In the genomic region with DNA sequence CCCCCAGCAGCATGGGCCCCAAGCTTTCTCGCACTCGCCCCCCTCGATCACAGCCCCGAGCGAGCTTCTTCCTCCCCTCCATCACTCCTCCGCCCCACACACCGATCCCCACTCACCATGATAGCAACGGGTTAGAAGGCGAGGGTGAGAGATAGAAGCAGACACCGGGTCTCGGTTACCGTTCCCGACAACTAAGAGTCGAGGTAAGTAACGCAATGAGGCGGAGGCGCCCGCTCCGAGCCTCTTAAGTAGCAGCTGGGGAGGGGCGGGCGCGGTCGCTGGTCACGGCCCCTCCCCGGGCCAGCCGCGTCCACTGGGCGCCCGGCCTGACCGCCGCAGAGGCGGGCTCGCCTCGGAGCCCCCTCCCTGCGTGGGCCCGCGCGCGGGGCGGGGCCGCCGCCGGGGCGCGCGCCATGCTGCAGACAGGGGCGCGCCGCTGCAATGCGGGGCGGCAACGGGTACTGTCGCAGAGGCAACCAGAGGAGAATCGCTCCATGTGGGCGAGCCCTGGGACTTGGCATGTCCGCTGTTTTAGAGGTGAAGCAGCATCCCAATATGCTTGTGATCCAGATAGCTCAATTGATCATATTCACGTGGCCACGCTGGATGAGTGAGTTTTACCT, we compare ENCODE assay signal across 8 mouse cellular contexts. TPM values are rescaled to one million over a fixed set of nuclear protein-coding genes. Genes with fewer than 3 reads are reported as not detected.
DNase-seq lines count a peak whose midpoint lies in the region; ATAC-seq and TF ChIP-seq lines count a peak whose summit lies in the region.

Gene Tuba1b (minus strand): TSS at position 349 of the 623 bp plus-strand sequence.

- H3K4me2 ChIP-seq in CH12.LX (ENCODE audit: insufficient read depth, low read depth, poor library complexity, severe bottlenecking), result peak within 1 kb of the TSS; percentile 91
- H3K4me2 ChIP-seq in forebrain, embryonic 11.5 days (ENCODE audit: low read depth, low read length, severe bottlenecking), result peak within 1 kb of the TSS; percentile 98
- H3K4me2 ChIP-seq in heart, embryonic 15.5 days, result peak within 1 kb of the TSS; percentile 93
- peak within 1 kb of the TSS; percentile 94 for H3K4me2 ChIP-seq in liver, embryonic 13.5 days
- H3K4me2 ChIP-seq in stomach, embryonic 14.5 days (replicated peaks; ENCODE audit: low read depth, low read length), result peak within 1 kb of the TSS; percentile 99

- no peak for TF ChIP-seq RAD21 in CH12.LX (IDR thresholded peaks at IDR 0.05; ENCODE audit: low read depth, low read length)

- H3K9me3 ChIP-seq in CH12.LX (replicated peaks; ENCODE audit: low read length), result no peaks in the 10 kb centered on the region
- H3K9me3 ChIP-seq in forebrain, embryonic 11.5 days (ENCODE audit: control insufficient read depth, low read length), result no peaks in the 10 kb centered on the region
- no peaks in the 10 kb centered on the region for H3K9me3 ChIP-seq in heart, embryonic 15.5 days (replicated peaks)
- H3K9me3 ChIP-seq in liver, embryonic 13.5 days (replicated peaks), result no peaks in the 10 kb centered on the region
- no peaks in the 10 kb centered on the region for H3K9me3 ChIP-seq in stomach, embryonic 14.5 days (ENCODE audit: control insufficient read depth, low read depth, low read length)

- peaks cover 10% of the 10 kb centered on the region for H3K79me2 ChIP-seq in CH12.LX (replicated peaks; ENCODE audit: control insufficient read depth, extremely low read depth, insufficient read depth, poor library complexity, severe bottlenecking)

- DNase-seq in CH12.LX (ENCODE audit: extremely low read depth), result peak; percentile 93
- DNase-seq in c-Kit-positive CD71-negative TER-119-negative erythroid progenitor cells, embryonic 14.5 days (ENCODE audit: low read depth), result peak; percentile 81
- DNase-seq in forebrain, embryonic 11.5 days (ENCODE audit: low spot score), result peak; percentile 95
- peak; percentile 92 to 96 for DNase-seq in kidney, postnatal 25 days
- peak; percentile 88 for DNase-seq in liver, embryonic 13.5 days
- peak; percentile 85 to 86 for DNase-seq in natural killer cell, adult 2 months (ENCODE audit: low spot score in 2 of 2)

- peaks cover 15 to 35% of the 10 kb centered on the region in 2 experiments for H3K36me3 ChIP-seq in CH12.LX (replicated peaks in 1 of 2; ENCODE audit: control insufficient read depth in 1 of 2, insufficient read depth in 1 of 2, low read length in 1 of 2)
- no peaks in the 10 kb centered on the region; the same call in 1 of the 2 replicates for H3K36me3 ChIP-seq in forebrain, embryonic 11.5 days (ENCODE audit: control insufficient read depth, insufficient read depth, low read length)
- H3K36me3 ChIP-seq in heart, embryonic 15.5 days, result peaks cover 6% of the 10 kb centered on the region
- H3K36me3 ChIP-seq in liver, embryonic 13.5 days, result peaks cover 23% of the 10 kb centered on the region
- peaks cover 9% of the 10 kb centered on the region for H3K36me3 ChIP-seq in stomach, embryonic 14.5 days (ENCODE audit: control insufficient read depth, insufficient read depth, low read length)

- under 1% methylated on average over 41 of the region's 58 CpGs for WGBS in forebrain, embryonic 11.5 days
- 0% methylated on average over 56 of the region's 58 CpGs for WGBS in heart, embryonic 15.5 days
- 0% methylated on average over 38 of the region's 58 CpGs for WGBS in liver, embryonic 13.5 days (ENCODE audit: insufficient replicate concordance)
- WGBS in stomach, embryonic 14.5 days, result under 1% methylated on average over 55 of the region's 58 CpGs

- H3K27ac ChIP-seq in CH12.LX (ENCODE audit: insufficient read depth, low read depth), result peak within 1 kb of the TSS; percentile 69
- H3K27ac ChIP-seq in forebrain, embryonic 11.5 days (ENCODE audit: low read depth, low read length), result peak within 1 kb of the TSS; percentile 96
- H3K27ac ChIP-seq in heart, embryonic 15.5 days, result peak within 1 kb of the TSS; percentile 100
- peak within 1 kb of the TSS; percentile 98 for H3K27ac ChIP-seq in liver, embryonic 13.5 days
- peak within 1 kb of the TSS; percentile 97 for H3K27ac ChIP-seq in stomach, embryonic 14.5 days (ENCODE audit: low read length)

- dilution Hi-C loops in CH12.LX (cut with MboI; ENCODE audit: extremely low pct_ligation_motif_present, extremely low pct_unique_long_range_greater_than_20kb, low sequenced_read_pairs), result no loop called here

- in situ Hi-C loops in CH12.LX (cut with MboI; ENCODE audit: low pct_ligation_motif_present, low pct_unique_long_range_greater_than_20kb, low sequenced_read_pairs), result loop anchor here (10.0 to 25.0 kb wide), 3 partner anchors 60 to 1347 kb away; no protein-coding TSS in a partner anchor

- peak within 1 kb of the TSS; percentile 63 to 96 (median 70) for H3K4me3 ChIP-seq in CH12.LX (replicated peaks in 1 of 3; ENCODE audit: low read depth in 2 of 3, low read length in 2 of 3, poor library complexity in 1 of 3)
- peak within 1 kb of the TSS; percentile 78 for H3K4me3 ChIP-seq in forebrain, embryonic 11.5 days (ENCODE audit: low read depth, low read length)
- peak within 1 kb of the TSS; percentile 93 for H3K4me3 ChIP-seq in heart, embryonic 15.5 days
- H3K4me3 ChIP-seq in liver, embryonic 13.5 days (replicated peaks), result peak within 1 kb of the TSS; percentile 85
- H3K4me3 ChIP-seq in stomach, embryonic 14.5 days (ENCODE audit: low read depth, low read length), result peak within 1 kb of the TSS; percentile 73

- H3K4me1 ChIP-seq in CH12.LX (ENCODE audit: control insufficient read depth in 1 of 2, insufficient read depth in 2 of 2), result peaks cover 4 to 27% of the 10 kb centered on the region in 2 experiments; a peak in 3 of 4 replicates
- H3K4me1 ChIP-seq in forebrain, embryonic 11.5 days (replicated peaks; ENCODE audit: control insufficient read depth, insufficient read depth, low read length), result peaks cover 10% of the 10 kb centered on the region; the same call in 1 of the 2 replicates
- peaks cover 21% of the 10 kb centered on the region for H3K4me1 ChIP-seq in heart, embryonic 15.5 days (replicated peaks)
- H3K4me1 ChIP-seq in liver, embryonic 13.5 days (replicated peaks), result peaks cover 39% of the 10 kb centered on the region
- peaks cover 13% of the 10 kb centered on the region for H3K4me1 ChIP-seq in stomach, embryonic 14.5 days (ENCODE audit: control insufficient read depth, insufficient read depth, low read length)

- ATAC-seq in forebrain, embryonic 11.5 days (replicated peaks; ENCODE audit: low FRiP score), result peak; percentile 93
- ATAC-seq in heart, embryonic 15.5 days (replicated peaks; ENCODE audit: insufficient number of reproducible peaks, insufficient read depth, low FRiP score, low read depth), result peak; percentile 96
- peak; percentile 94 for ATAC-seq in liver, embryonic 13.5 days (ENCODE audit: low read depth)
- peak; percentile 96 for ATAC-seq in stomach, embryonic 14.5 days (ENCODE audit: insufficient number of reproducible peaks, insufficient read depth, low FRiP score, low read depth)

- peak; percentile 98 for TF ChIP-seq POLR2A in CH12.LX (IDR thresholded peaks at IDR 0.05; ENCODE audit: low read depth, low read length)

- H3K9ac ChIP-seq in CH12.LX (ENCODE audit: insufficient read depth, low read depth), result peak within 1 kb of the TSS; percentile 89
- peak within 1 kb of the TSS; percentile 96 for H3K9ac ChIP-seq in forebrain, embryonic 11.5 days (ENCODE audit: low read length)
- H3K9ac ChIP-seq in heart, embryonic 15.5 days, result peak within 1 kb of the TSS; percentile 97
- peak within 1 kb of the TSS; percentile 93 for H3K9ac ChIP-seq in liver, embryonic 13.5 days
- H3K9ac ChIP-seq in stomach, embryonic 14.5 days (replicated peaks; ENCODE audit: low read depth, low read length), result peak within 1 kb of the TSS; percentile 89

- no peaks in the 10 kb centered on the region for H3K27me3 ChIP-seq in CH12.LX (replicated peaks)
- H3K27me3 ChIP-seq in forebrain, embryonic 11.5 days (ENCODE audit: control insufficient read depth, insufficient read depth, low read length), result no peaks in the 10 kb centered on the region
- no peaks in the 10 kb centered on the region for H3K27me3 ChIP-seq in heart, embryonic 15.5 days
- H3K27me3 ChIP-seq in liver, embryonic 13.5 days, result no peaks in the 10 kb centered on the region
- H3K27me3 ChIP-seq in stomach, embryonic 14.5 days (ENCODE audit: control insufficient read depth, insufficient read depth, low read length), result no peaks in the 10 kb centered on the region

- no peak for TF ChIP-seq CTCF in CH12.LX (conservative IDR thresholded peaks at IDR 0.05 in 1 of 2, IDR thresholded peaks at IDR 0.05 in 1 of 2; ENCODE audit: low read depth in 2 of 2, low read length in 2 of 2)

- no peak for TF ChIP-seq EP300 in CH12.LX (IDR thresholded peaks at IDR 0.05; ENCODE audit: low read length)

TF ChIP-seq in CH12.LX, 34 proteins besides CTCF, POLR2A, EP300 and RAD21 (continues in another document):
- peak; percentile 72 for TF ChIP-seq SIN3A (IDR thresholded peaks at IDR 0.05; ENCODE audit: low read length)
- TF ChIP-seq POLR2AphosphoS2 (IDR thresholded peaks at IDR 0.05; ENCODE audit: low read depth, low read length), result peak; percentile 98
- peak; percentile 99 for TF ChIP-seq NELFE (IDR thresholded peaks at IDR 0.05; ENCODE audit: low read depth, low read length)
- no peak for TF ChIP-seq BHLHE40 (IDR thresholded peaks at IDR 0.05; ENCODE audit: low read depth, low read length)
- peak; percentile 94 for TF ChIP-seq TBP (conservative IDR thresholded peaks at IDR 0.05; ENCODE audit: low read depth, low read length)
- TF ChIP-seq NRF1 (IDR thresholded peaks at IDR 0.05; ENCODE audit: low read depth, low read length), result peak; percentile 69
- peak; percentile 98 for TF ChIP-seq MXI1 (IDR thresholded peaks at IDR 0.05; ENCODE audit: low read depth, low read length)
- no peak for TF ChIP-seq JUND (conservative IDR thresholded peaks at IDR 0.05; ENCODE audit: low read depth, low read length)
- TF ChIP-seq MEF2A (IDR thresholded peaks at IDR 0.05; ENCODE audit: borderline replicate concordance, low read depth, low read length), result peak; percentile 48; the same call in 1 of the 2 replicates
- TF ChIP-seq RCOR1 (conservative IDR thresholded peaks at IDR 0.05; ENCODE audit: low read depth, low read length), result 0 out of 2 replicates have a peak, but pooled peaks have one; percentile 26
- TF ChIP-seq IRF4 (IDR thresholded peaks at IDR 0.05; ENCODE audit: low read depth, low read length), result 0 out of 2 replicates have a peak, but pooled peaks have one; percentile 12
- TF ChIP-seq SMC3 (IDR thresholded peaks at IDR 0.05; ENCODE audit: low read depth, low read length), result no peak
- TF ChIP-seq ELF1 (IDR thresholded peaks at IDR 0.05; ENCODE audit: low read depth, low read length), result 0 out of 2 replicates have a peak, but pooled peaks have one; percentile 20

RNA-seq across cellular contexts. Expression of gene Tuba1b, which starts in this region (rescaled TPM):
- total RNA-seq in CH12.LX (2012; rRNA removed) (1,149 and 1,670 TPM in 2 replicates), CH12.LX (2014; rRNA removed) (2,803 and 2,960 TPM in 2 replicates)
- polyA plus RNA-seq in CH12.LX (2012; ENCODE audit: insufficient read length, low read depth), result 2,789 and 2,851 TPM in 2 replicates
- polyA plus RNA-seq in forebrain, embryonic 11.5 days (2014; fragmentation: Nextera tagmentation; extraction: Ambion mirVana), result 2,366 and 2,605 TPM in 2 replicates
- 1,310 and 1,493 TPM in 2 replicates for polyA plus RNA-seq in heart, embryonic 15.5 days (2015; fragmentation: Nextera tagmentation; extraction: Ambion mirVana)
- 1,202 and 1,287 TPM in 2 replicates for polyA plus RNA-seq in liver, embryonic 13.5 days (2015; fragmentation: Nextera tagmentation; extraction: Ambion mirVana)
- polyA plus RNA-seq in stomach, embryonic 14.5 days (2014; fragmentation: Nextera tagmentation; extraction: Ambion mirVana), result 1,548 and 1,685 TPM in 2 replicates

Comparison
In these comparisons a context has a peak if more than half of its experiments do, and no peak if none do; other contexts are left out.
1. Peak in every context shown above with its lines: DNase-seq, ATAC-seq, H3K4me3 ChIP-seq and H3K27ac ChIP-seq.